Mouse (Mus musculus): ENCODE results near the gene Agap1.

The Agap1 gene

DNA sequence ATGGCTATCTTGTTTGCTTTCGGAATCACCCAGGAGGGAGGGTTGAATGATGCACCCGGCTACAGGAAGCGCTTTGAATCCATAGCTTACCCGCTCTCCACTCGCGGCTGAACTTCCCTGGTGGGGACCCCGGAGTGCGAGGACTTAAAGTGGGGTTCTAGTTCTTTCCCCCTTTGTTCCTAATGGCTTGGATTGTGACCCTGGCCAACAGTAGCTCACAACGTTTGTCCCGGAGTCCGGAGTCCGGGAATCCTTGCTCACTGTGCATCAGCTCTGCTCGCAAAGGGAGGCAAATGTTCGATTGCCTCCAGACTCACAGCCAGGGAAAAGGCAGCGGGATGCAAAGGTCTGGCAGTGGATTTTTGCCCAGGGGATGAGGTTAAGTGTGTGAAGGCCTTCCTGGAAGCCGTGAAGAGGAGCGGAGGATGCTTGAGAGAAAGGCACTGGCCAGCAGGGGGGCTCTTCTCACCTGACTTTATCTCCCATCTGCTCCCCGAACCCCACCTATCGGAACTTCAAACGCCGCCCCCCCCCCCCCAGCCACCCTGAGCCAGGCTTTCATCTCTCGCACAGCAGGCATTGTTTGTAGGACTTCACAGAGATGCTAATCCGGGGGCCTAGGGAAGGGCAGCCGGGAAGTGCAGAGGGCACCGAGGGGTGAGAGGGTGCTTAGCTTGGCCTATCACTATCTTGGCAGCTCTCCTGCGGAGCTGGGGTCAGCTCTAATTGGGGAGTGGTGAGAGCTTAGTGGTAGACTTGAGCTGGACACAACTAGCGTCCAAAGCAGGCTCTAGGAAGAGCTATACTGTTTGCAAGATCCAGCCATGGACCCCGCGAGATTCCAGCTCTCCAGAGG, 481.1 kb downstream of the Agap1 start:
- CTCF ChIA-PET: interaction anchor here in 2 of 4 experiments (0.6 to 3.1 kb wide), 11 partner anchors 12 to 624 kb away, joined by 3 to 13 read pairs (median 4); no protein-coding TSS in a partner anchor
- POLR2A ChIA-PET: interaction anchor here in 2 of 4 experiments (0.5 to 3.7 kb wide), 15 partner anchors 10 to 292 kb away, joined by 3 to 36 read pairs (median 3); no protein-coding TSS in a partner anchor

GRCm38 (mm10) chr1:89938884-89939595, 484.4 kb downstream of the Agap1 start:
- ChIA-PET POLR2A (interaction anchor here (0.7 to 2.1 kb wide), 22 partner anchors 8 to 808 kb away, joined by 3 to 14 read pairs (median 4); partner anchors contain the start of genes Gbx2 (in 2 of the 4) and Ackr3 (in 1 of the 4)), CTCF (interaction anchor here (0.6 to 3.4 kb wide), 53 partner anchors 8 to 654 kb away, joined by 3 to 28 read pairs (median 4); partner anchors contain the start of gene Gbx2 (in 2 of the 4))

DNA sequence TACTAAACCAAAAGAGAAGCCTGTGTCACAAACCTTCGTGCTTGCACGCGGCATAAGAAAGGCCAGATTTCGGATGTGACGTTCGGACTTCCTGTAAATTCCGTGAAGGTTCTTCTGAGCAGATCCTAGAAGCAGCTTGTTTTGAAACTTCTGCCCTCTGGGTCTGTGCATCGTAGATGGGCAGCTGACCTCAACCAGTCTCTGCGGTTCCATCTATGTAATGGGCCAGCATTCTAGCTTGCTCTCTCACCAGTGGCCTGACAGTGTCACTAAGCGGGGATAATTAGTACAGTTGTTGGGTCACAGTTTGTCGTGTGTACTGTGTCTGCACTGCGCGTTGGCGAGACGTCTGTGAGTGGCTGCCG, 485.0 kb downstream of the Agap1 start:
- CTCF ChIA-PET: interaction anchor here (0.6 to 3.4 kb wide), 58 partner anchors 9 to 653 kb away, joined by 3 to 28 read pairs (median 4); partner anchors contain the start of gene Gbx2 (in 2 of the 4)
- POLR2A ChIA-PET: interaction anchor here (0.7 to 2.1 kb wide), 20 partner anchors 8 to 809 kb away, joined by 3 to 14 read pairs (median 4); partner anchors contain the start of gene Gbx2 (in 2 of the 4)

GRCm38 (mm10) chr1:89939981-89940726, 485.5 kb downstream of the Agap1 start:
- POLR2A ChIA-PET: interaction anchor here in 3 of 4 experiments (0.6 to 2.1 kb wide), 23 partner anchors 9 to 908 kb away, joined by 3 to 14 read pairs (median 4); partner anchors contain the start of gene Gbx2 (in 2 of the 3)

DNA sequence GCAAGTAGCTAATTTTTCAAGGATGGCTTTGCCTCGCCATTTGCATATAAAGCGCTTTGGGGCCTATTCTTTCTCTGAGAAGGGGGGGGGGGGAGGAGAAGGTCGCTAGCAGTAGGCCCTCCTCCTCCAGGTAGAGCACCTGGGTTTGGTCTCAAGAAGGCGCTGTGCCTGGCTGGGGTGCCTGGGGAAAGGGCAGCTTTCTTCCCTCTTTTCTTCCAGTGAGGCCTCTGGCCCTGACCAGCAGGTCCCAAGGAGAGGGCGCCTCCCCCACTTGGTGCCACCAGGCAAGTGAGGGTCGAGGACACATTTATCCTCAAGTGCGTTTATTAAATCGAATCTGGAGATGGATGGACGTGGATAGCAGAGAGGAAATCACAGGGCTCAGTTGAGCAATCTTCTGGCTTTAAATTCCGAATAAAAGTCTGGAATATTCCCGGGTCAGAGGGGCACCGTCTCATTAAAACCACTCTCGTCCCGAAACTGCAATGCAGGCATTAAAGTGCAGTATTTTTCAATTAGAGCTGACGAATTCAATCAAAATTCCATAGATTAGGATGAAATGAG, 486.4 kb downstream of the Agap1 start:
- POLR2A ChIA-PET: interaction anchor here (0.6 to 1.6 kb wide), 15 partner anchors 9 to 907 kb away, joined by 3 to 9 read pairs (median 3); partner anchors contain the start of gene Gbx2 (in 2 of the 4)
- CTCF ChIA-PET: interaction anchor here (0.6 to 3.4 kb wide), 25 partner anchors 10 to 650 kb away, joined by 3 to 18 read pairs (median 4); partner anchors contain the start of gene Gbx2 (in 2 of the 4)

More at GRCm38 (mm10) chr1:89939981-89940726, 485.5 kb downstream of the Agap1 start:
- CTCF ChIA-PET: interaction anchor here (0.6 to 3.4 kb wide), 54 partner anchors 9 to 653 kb away, joined by 3 to 28 read pairs (median 4); partner anchors contain the start of gene Gbx2 (in 2 of the 4)

DNA sequence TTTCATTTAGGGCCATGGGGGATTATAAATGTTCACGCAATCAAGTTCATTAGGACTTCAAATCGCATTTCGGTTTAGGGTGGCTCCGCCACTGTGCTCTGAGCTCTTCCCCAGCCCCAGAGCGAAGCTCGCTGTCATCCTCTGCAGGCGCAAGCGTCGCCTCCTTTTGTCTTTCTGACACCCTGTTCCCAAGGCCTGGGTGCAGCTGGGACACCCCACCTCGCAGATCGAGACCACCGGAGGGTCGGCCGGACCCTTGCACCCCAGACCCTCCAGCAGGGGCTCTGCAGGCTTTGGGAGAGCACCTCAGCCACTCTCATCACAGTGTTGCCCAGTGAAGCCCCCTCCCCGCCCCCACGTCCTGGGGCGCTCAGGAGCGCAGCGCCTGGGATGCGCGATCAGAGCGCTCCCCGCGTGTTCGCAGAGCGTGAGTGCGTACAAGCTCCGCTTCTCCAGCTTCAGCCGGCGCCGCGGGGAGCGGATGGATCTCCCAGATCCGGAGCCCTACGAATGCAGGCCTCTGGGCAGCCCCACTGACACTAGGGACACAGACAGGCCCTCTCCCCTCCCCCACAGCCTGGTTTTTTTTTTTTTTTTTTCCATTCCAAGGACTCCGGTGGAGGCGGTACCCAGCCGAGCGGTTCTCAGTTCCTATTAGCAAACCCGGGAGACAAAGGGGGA, 487.2 kb downstream of the Agap1 start:
- CTCF ChIA-PET: interaction anchor here (0.6 to 3.4 kb wide), 26 partner anchors 8 to 598 kb away, joined by 3 to 18 read pairs (median 4); partner anchors contain the start of gene Gbx2 (in 1 of the 4)
- POLR2A ChIA-PET: interaction anchor here (0.6 to 1.6 kb wide), 15 partner anchors 10 to 581 kb away, joined by 3 to 9 read pairs (median 4); partner anchors contain the start of gene Gbx2 (in 2 of the 4)

- CTCF ChIA-PET: interaction anchor here (0.5 to 3.1 kb wide), 25 partner anchors 9 to 598 kb away, joined by 3 to 15 read pairs (median 4); partner anchors contain the start of gene Gbx2 (in 1 of the 4)
- POLR2A ChIA-PET: interaction anchor here (0.7 to 1.6 kb wide), 9 partner anchors 11 to 418 kb away, joined by 3 to 9 read pairs (median 5); partner anchors contain the start of gene Gbx2 (in 1 of the 4)
Observed at GRCm38 (mm10) chr1:89942395-89942976, 487.9 kb downstream of the Agap1 start.

- ChIA-PET CTCF (interaction anchor here (0.5 to 3.1 kb wide), 17 partner anchors 19 to 1423 kb away, joined by 3 to 15 read pairs (median 4); no protein-coding TSS in a partner anchor), POLR2A (no interaction called here)
Observed at GRCm38 (mm10) chr1:89943202-89943601, 488.6 kb downstream of the Agap1 start.

Measured in embryonic stem cell, embryonic (primary cell).